Mouse (Mus musculus): ENCODE results near the gene Tusc1. TPM values are rescaled to one million over a fixed set of nuclear protein-coding genes. Genes with fewer than 3 reads are reported as not detected.
A peak's percentile ranks its signal among the peaks of the same experiment; 100 is the strongest.

The Tusc1 gene
- 9.5 and 11.3 TPM in 2 replicates for total RNA-seq (2014; fragmentation: Nextera tagmentation)
- 3.2 and 4.4 TPM in 2 replicates for total RNA-seq (2017)

GRCm38 (mm10) chr4:93335118-93336003 lies at the start of gene Tusc1:
Tusc1 (minus strand) TSS chr4:93335511.
- peak; percentile 72 for ATAC-seq (replicated peaks; ENCODE audit: poor library complexity, severe bottlenecking)

GRCm38 (mm10) chr4:93352930-93353329 lies 17.6 kb upstream of the Tusc1 start:
- ATAC-seq (replicated peaks; ENCODE audit: poor library complexity, severe bottlenecking) = peak; percentile 76

DNA sequence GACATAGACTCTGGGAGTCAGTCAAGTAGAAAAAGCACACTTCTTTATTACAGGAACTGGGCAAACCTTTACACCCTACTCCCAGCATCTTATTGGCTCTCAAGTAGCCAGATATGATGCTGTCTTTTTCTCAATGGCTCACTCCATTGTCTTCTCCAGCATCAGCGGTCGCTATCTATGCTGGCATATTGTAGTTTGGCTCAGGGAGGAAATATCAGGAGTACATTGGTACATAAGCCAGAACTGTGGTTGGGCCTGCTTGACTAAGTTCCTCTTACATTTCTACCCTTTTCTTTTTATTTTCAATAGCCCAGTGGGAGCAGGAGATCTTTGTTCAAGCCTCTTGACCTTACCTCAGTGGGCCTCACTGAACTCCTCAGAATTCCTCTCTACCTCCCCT lies 9.0 kb upstream of the Tusc1 start:
- ATAC-seq (replicated peaks; ENCODE audit: poor library complexity, severe bottlenecking) = peak; percentile 33; the same call in 1 of the 2 replicates

DNA sequence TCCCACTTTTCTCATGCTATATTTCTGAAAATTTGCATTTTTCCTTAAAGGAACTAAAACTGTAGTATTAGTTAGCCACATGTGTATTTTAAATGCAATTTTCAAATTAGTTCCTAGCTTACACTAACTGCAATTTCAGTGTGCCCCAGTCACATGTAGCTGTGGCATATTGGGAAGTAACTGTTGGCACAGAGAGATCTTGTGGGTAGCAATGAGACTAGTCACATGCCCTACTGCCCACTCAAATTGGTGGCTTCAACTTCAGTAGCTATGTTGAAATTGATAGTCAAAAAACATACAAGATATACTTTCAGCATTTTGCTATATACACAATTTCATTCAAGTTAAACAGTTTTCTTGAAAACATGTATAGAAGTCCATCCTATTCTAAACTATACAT lies 6.3 kb upstream of the Tusc1 start:
- ATAC-seq (replicated peaks; ENCODE audit: poor library complexity, severe bottlenecking) = peak; percentile 96

DNA sequence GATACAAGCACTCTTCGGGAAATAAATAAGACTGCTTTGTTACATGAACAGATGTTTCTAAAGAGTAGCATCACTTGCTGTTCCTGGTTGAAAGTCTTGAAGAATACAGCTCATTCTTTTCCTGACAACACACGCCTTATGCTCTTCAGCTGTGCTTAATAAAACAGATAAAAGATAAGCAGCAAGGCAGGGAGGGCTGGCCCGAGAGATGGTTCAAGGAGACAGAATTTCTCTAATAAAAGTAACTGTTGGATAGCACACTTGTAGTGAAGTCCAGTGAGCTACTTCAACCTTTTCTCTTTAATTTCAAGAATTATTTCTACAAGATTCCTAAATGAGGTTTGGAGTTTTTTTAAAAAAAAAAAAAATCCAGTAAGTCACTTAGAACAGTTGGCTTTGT lies 2.7 kb upstream of the Tusc1 start:
- no peak for ATAC-seq (replicated peaks; ENCODE audit: poor library complexity, severe bottlenecking)

DNA sequence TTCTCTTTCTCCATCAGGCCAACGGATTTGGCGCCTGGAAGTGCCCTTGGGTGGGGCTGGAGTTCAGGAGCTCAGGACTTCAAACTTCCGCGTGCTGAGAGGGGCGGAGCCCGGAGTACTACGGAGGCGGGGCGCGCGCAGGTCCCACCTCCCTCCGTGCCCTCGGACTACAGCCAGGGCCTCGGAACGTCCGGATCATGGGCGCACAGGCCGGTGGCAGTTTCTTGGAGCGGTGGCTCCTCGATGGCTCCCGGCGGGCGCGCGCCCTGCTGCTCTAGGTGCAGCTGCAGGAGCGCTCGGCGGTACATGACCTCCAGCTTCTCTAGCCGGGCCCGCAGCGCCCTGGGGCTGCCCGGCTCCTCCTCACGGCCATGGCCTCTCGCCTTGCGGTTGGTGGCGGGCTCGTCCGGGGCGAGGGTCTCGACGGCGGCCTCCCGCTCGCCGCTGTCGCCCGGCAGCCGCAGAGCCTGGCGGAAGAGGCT lies 634 bp downstream of the Tusc1 start:
- peak; percentile 87 for ATAC-seq (replicated peaks; ENCODE audit: poor library complexity, severe bottlenecking)

- ATAC-seq (replicated peaks; ENCODE audit: poor library complexity, severe bottlenecking) = 0 out of 2 replicates have a peak, but pooled peaks have one; percentile 40
Measured at GRCm38 (mm10) chr4:93307486-93307885, 27.8 kb downstream of the Tusc1 start.

GRCm38 (mm10) chr4:93286065-93286464 lies 49.2 kb downstream of the Tusc1 start:
- no peak for ATAC-seq (replicated peaks; ENCODE audit: poor library complexity, severe bottlenecking)

All from granulocyte monocyte progenitor cell, adult 5-6 weeks (primary cell).